Mouse (Mus musculus): ENCODE measurements at regions not wholly inside any gene's neighbourhood (a gene's known extent, or its start where the extent isn't known, plus 50 kb on each side); places are given as distances from the start of the nearest gene placed in this dataset.

DNA sequence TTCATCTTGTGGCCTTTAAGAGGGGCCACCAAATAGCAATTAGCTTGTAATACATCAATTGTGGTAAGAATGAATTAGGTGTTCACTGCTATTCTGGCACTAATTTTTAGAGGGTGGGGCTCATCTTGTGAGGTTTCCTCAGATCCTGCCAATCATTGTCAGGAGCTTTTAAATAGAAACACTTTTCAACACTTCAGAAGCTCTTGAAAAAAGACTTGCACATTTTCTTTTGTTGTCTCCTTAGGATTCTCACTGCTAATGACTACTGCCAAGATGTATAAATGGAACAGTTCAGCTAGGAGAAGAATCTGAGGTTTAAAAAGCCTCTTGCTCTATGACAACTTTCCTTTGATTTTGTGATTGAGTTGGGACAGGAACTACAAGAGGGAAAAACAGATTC lies 572.4 kb downstream of the Cetn3 start:
- TF ChIP-seq CTCF (IDR thresholded peaks at IDR 0.05; ENCODE audit: extremely low read depth, insufficient read depth, insufficient read length, insufficient replicate concordance) (no peak), POLR2A (IDR thresholded peaks at IDR 0.05; ENCODE audit: low read depth, low read length) (no peak)
- Histone ChIP-seq H3K4me3 (ENCODE audit: extremely low read depth, insufficient read depth, insufficient read length) (no peak overlapping the region), H3K36me3 (ENCODE audit: control insufficient read depth, insufficient read depth, low read length) (no peaks in the 10 kb centered on the region), H3K27ac (ENCODE audit: insufficient read depth, low read length) (no peak overlapping the region), H3K27me3 (ENCODE audit: control insufficient read depth, insufficient read depth, low read length) (no peaks in the 10 kb centered on the region), H3K4me1 (ENCODE audit: control insufficient read depth, insufficient read depth, insufficient read length) (no peaks in the 10 kb centered on the region)
- DNase-seq (ENCODE audit: low read depth in 1 of 2, low spot score in 2 of 2) = no peak

DNA sequence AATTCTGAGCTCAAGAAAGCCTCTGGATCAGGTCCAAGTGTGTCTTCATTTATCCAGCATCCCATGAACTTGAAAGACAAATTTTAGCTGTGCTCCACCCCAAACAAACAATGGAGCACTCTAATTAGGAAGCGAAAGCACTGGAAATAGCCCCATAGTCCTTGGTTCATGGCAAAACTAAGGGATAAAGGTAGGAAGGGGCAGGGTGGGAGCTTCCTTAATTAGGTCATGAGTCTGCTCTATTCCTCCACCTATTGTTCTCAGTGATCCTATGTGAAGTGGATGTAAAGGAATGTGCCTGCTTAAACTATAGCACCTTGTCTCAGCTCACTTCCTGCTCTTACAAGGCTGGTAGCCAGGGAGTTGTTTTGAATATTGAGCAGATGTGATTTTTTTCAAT lies 576.6 kb downstream of the Cetn3 start:
- 79% methylated on average over 1 of the region's 1 CpGs for WGBS
- Histone ChIP-seq H3K4me1 (ENCODE audit: control insufficient read depth, insufficient read depth, insufficient read length) (no peaks in the 10 kb centered on the region), H3K36me3 (ENCODE audit: control insufficient read depth, insufficient read depth, low read length) (no peaks in the 10 kb centered on the region), H3K27ac (ENCODE audit: insufficient read depth, low read length) (no peak overlapping the region), H3K27me3 (ENCODE audit: control insufficient read depth, insufficient read depth, low read length) (no peaks in the 10 kb centered on the region), H3K4me3 (ENCODE audit: extremely low read depth, insufficient read depth, insufficient read length) (no peak overlapping the region)
- no peak for DNase-seq (ENCODE audit: low read depth in 1 of 2, low spot score in 2 of 2)
- no peak for TF ChIP-seq CTCF (IDR thresholded peaks at IDR 0.05; ENCODE audit: extremely low read depth, insufficient read depth, insufficient read length, insufficient replicate concordance)
- no peak for TF ChIP-seq POLR2A (IDR thresholded peaks at IDR 0.05; ENCODE audit: low read depth, low read length)

DNA sequence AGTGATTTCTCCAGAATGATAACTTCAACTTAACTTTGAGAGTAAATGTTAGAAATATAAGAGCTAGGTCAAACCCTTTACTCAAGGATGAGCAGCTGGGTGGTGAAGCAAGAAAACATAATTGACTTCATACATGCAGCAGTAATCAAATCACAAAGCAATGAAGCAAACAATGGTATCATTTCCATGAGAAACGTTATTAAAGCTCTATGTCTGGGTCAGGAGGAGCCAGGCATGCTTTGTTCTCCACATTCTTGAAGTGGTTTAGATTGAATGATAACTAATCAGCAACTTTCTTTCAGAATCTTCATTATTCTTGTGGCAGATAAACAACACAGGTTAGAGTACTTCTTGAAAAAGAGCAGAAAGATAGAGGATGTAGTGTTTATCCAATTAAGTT lies 577.8 kb downstream of the Cetn3 start:
- Histone ChIP-seq H3K4me1 (ENCODE audit: control insufficient read depth, insufficient read depth, insufficient read length) (no peaks in the 10 kb centered on the region), H3K27ac (ENCODE audit: insufficient read depth, low read length) (no peak overlapping the region), H3K27me3 (ENCODE audit: control insufficient read depth, insufficient read depth, low read length) (no peaks in the 10 kb centered on the region), H3K4me3 (ENCODE audit: extremely low read depth, insufficient read depth, insufficient read length) (no peak overlapping the region), H3K36me3 (ENCODE audit: control insufficient read depth, insufficient read depth, low read length) (no peaks in the 10 kb centered on the region)
- TF ChIP-seq POLR2A (IDR thresholded peaks at IDR 0.05; ENCODE audit: low read depth, low read length) = no peak
- no peak for TF ChIP-seq CTCF (IDR thresholded peaks at IDR 0.05; ENCODE audit: extremely low read depth, insufficient read depth, insufficient read length, insufficient replicate concordance)
- WGBS = 46% methylated on average over 1 of the region's 1 CpGs
- DNase-seq (ENCODE audit: low read depth in 1 of 2, low spot score in 2 of 2) = no peak

- Histone ChIP-seq H3K27me3 (ENCODE audit: control insufficient read depth, insufficient read depth, low read length) (no peaks in the 10 kb centered on the region), H3K36me3 (ENCODE audit: control insufficient read depth, insufficient read depth, low read length) (no peaks in the 10 kb centered on the region), H3K4me1 (ENCODE audit: control insufficient read depth, insufficient read depth, insufficient read length) (no peaks in the 10 kb centered on the region), H3K27ac (ENCODE audit: insufficient read depth, low read length) (no peak overlapping the region), H3K4me3 (ENCODE audit: extremely low read depth, insufficient read depth, insufficient read length) (no peak overlapping the region)
- TF ChIP-seq CTCF (IDR thresholded peaks at IDR 0.05; ENCODE audit: extremely low read depth, insufficient read depth, insufficient read length, insufficient replicate concordance) = no peak
- no peak for TF ChIP-seq POLR2A (IDR thresholded peaks at IDR 0.05; ENCODE audit: low read depth, low read length)
- no peak for DNase-seq (ENCODE audit: low read depth in 1 of 2, low spot score in 2 of 2)
- WGBS = 74% methylated on average over 4 of the region's 4 CpGs
Measured at GRCm38 (mm10) chr13:82361379-82361778, 578.5 kb downstream of the Cetn3 start.

DNA sequence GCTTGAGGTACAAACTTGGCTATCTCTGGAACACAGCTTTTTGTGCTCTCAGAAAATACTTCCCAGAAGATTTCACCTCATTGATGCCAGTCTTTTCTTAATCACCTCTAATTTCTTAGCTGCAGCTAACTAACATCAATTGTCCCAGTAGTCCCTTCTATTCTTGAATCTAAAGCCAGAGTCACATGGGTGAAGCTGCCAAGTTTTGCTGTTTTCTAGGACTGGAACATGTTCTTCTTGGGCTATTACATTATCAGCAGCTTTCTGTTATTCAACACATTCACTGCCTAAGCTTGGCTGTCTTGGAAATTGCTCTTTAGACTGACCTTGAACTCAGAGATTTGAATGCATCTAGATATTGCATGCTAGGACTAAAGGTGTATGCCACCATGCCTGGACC lies 583.9 kb downstream of the Cetn3 start:
- Histone ChIP-seq H3K36me3 (ENCODE audit: control insufficient read depth, insufficient read depth, low read length) (no peaks in the 10 kb centered on the region), H3K4me3 (ENCODE audit: extremely low read depth, insufficient read depth, insufficient read length) (no peak overlapping the region), H3K27me3 (ENCODE audit: control insufficient read depth, insufficient read depth, low read length) (no peaks in the 10 kb centered on the region), H3K4me1 (ENCODE audit: control insufficient read depth, insufficient read depth, insufficient read length) (no peaks in the 10 kb centered on the region), H3K27ac (ENCODE audit: insufficient read depth, low read length) (no peak overlapping the region)
- TF ChIP-seq CTCF (IDR thresholded peaks at IDR 0.05; ENCODE audit: extremely low read depth, insufficient read depth, insufficient read length, insufficient replicate concordance) (no peak), POLR2A (IDR thresholded peaks at IDR 0.05; ENCODE audit: low read depth, low read length) (no peak)
- no peak for DNase-seq (ENCODE audit: low read depth in 1 of 2, low spot score in 2 of 2)

DNA sequence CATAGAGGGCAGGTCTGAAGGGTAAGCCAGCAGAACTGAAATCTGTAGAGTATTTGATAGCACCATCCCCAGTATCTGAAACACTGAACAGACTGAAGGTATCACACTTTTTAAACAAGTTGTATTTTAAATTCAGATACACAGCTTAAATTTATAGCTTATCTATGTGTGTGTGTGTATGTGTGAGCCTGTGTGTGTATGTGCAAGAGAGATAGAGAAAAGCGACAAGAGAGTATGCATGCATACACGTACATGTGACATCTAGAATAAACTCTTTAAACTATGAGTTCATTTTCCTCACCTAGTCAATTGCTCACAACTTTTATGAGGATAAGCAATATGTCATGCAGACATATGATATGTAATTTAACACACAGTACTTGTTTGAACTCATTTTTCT lies 588.7 kb downstream of the Cetn3 start:
- no peak for TF ChIP-seq POLR2A (IDR thresholded peaks at IDR 0.05; ENCODE audit: low read depth, low read length)
- TF ChIP-seq CTCF (IDR thresholded peaks at IDR 0.05; ENCODE audit: extremely low read depth, insufficient read depth, insufficient read length, insufficient replicate concordance) = no peak
- 91% methylated on average over 2 of the region's 2 CpGs for WGBS
- no peak for DNase-seq (ENCODE audit: low read depth in 1 of 2, low spot score in 2 of 2)
- no peaks in the 10 kb centered on the region for H3K4me1 ChIP-seq (ENCODE audit: control insufficient read depth, insufficient read depth, insufficient read length)
- no peak overlapping the region for H3K4me3 ChIP-seq (ENCODE audit: extremely low read depth, insufficient read depth, insufficient read length)
- no peaks in the 10 kb centered on the region for H3K27me3 ChIP-seq (ENCODE audit: control insufficient read depth, insufficient read depth, low read length)
- H3K36me3 ChIP-seq (ENCODE audit: control insufficient read depth, insufficient read depth, low read length) = no peaks in the 10 kb centered on the region
- no peak overlapping the region for H3K27ac ChIP-seq (ENCODE audit: insufficient read depth, low read length)

- H3K4me3 ChIP-seq (ENCODE audit: extremely low read depth, insufficient read depth, insufficient read length) = no peak overlapping the region
- no peaks in the 10 kb centered on the region for H3K36me3 ChIP-seq (ENCODE audit: control insufficient read depth, insufficient read depth, low read length)
- H3K27me3 ChIP-seq (ENCODE audit: control insufficient read depth, insufficient read depth, low read length) = no peaks in the 10 kb centered on the region
- 84% methylated on average over 4 of the region's 4 CpGs for WGBS
- no peak for DNase-seq (ENCODE audit: low read depth in 1 of 2, low spot score in 2 of 2)
- no peak for TF ChIP-seq POLR2A (IDR thresholded peaks at IDR 0.05; ENCODE audit: low read depth, low read length)
- TF ChIP-seq CTCF (IDR thresholded peaks at IDR 0.05; ENCODE audit: extremely low read depth, insufficient read depth, insufficient read length, insufficient replicate concordance) = no peak
- no peaks in the 10 kb centered on the region for H3K4me1 ChIP-seq (ENCODE audit: control insufficient read depth, insufficient read depth, insufficient read length)
- no peak overlapping the region for H3K27ac ChIP-seq (ENCODE audit: insufficient read depth, low read length)
Measured at GRCm38 (mm10) chr13:82372612-82373011, 589.7 kb downstream of the Cetn3 start.
